Mouse (Mus musculus) myocyte (in vitro differentiated cells): ENCODE results near the gene Serpina3g.

Experiments used
- CEBPB ChIP-seq: IDR thresholded peaks from 2 replicates; pipeline ENCODE4 v1.6.1; 2011; ENCODE audit warnings: mild to moderate bottlenecking, moderate library complexity; ENCODE audit not compliant: poor library complexity, insufficient read depth, severe bottlenecking
- E2F4 ChIP-seq: IDR thresholded peaks from one replicate; pipeline ENCODE4 v1.6.1; 2011; ENCODE audit warnings: mild to moderate bottlenecking, control low read depth, moderate library complexity; ENCODE audit not compliant: insufficient read depth
- MAX ChIP-seq: IDR thresholded peaks from one replicate; pipeline ENCODE4 v1.6.1; 2011; ENCODE audit warnings: low read depth, mild to moderate bottlenecking, control low read depth
- MYOG ChIP-seq, 3 experiments: IDR thresholded peaks; one replicate each; pipeline ENCODE4 v1.6.1; 2011; ENCODE audit warnings: control low read depth in 2 of 3, low read depth in 2 of 3, mild to moderate bottlenecking in 2 of 3; ENCODE audit not compliant: insufficient read length in 2 of 3, control insufficient read depth in 1 of 3, insufficient read depth in 1 of 3
- POLR2A ChIP-seq: IDR thresholded peaks from one replicate; pipeline ENCODE4 v1.6.1; 2011; ENCODE audit warnings: low read depth, mild to moderate bottlenecking, control low read depth, moderate library complexity; ENCODE audit not compliant: insufficient read length
- POLR2AphosphoS2 ChIP-seq: IDR thresholded peaks from one replicate; pipeline ENCODE4 v1.6.1; 2011; ENCODE audit warnings: low read depth, control low read depth; ENCODE audit not compliant: insufficient read length
- SRF ChIP-seq: IDR thresholded peaks from one replicate; pipeline ENCODE4 v1.6.1; 2011; ENCODE audit warnings: low read depth; ENCODE audit not compliant: control insufficient read depth, insufficient read length
- TCF12 ChIP-seq: IDR thresholded peaks from one replicate; pipeline ENCODE4 v1.6.1; 2011; ENCODE audit warnings: mild to moderate bottlenecking, control low read depth; ENCODE audit not compliant: poor library complexity, insufficient read depth, severe bottlenecking
- TCF3 ChIP-seq: IDR thresholded peaks from one replicate; pipeline ENCODE4 v1.6.1; 2011; ENCODE audit warnings: low read depth, control low read depth; ENCODE audit not compliant: insufficient read length

GRCm38 (mm10) chr12:104245595-104245994, 9.6 kb downstream of the Serpina3g start:
- TF ChIP-seq POLR2A (no peak), E2F4 (no peak), POLR2AphosphoS2 (no peak), CEBPB (no peak), TCF3 (no peak), MAX (no peak), TCF12 (no peak), SRF (no peak), MYOG (IDR thresholded peaks at IDR 0.05; ENCODE audit: control insufficient read depth in 1 of 3, insufficient read depth in 1 of 3, insufficient read length in 2 of 3, low read depth in 2 of 3) (no peak)
